Mouse (Mus musculus) stomach, embryonic 14.5 days (tissue): ENCODE data around the gene Gbp3. TPM values are rescaled to one million over a fixed set of nuclear protein-coding genes. Genes with fewer than 3 reads are reported as not detected.

ENCODE experiments used
- ATAC-seq: fragments of 200-750 bp; cut with Nextera tagmentation; 2 replicates; pipeline ENCODE4 v1.8.0; 2017; ENCODE audit warnings: low read depth, moderate TSS enrichment; ENCODE audit not compliant: insufficient number of reproducible peaks, insufficient read depth, low FRiP score
- H3K27ac ChIP-seq: fragments of 300-500 bp; sonication (generic); 2 replicates; pipeline ENCODE4 v1.5.1; 2014; ENCODE audit warnings: mild to moderate bottlenecking, low read length, moderate library complexity, mixed read lengths
- H3K27me3 ChIP-seq: fragments of 300-500 bp; sonication (generic); 2 replicates; pipeline ENCODE4 v1.6.1; 2014; ENCODE audit warnings: low read length, control low read depth, mixed read lengths; ENCODE audit not compliant: control insufficient read depth, insufficient read depth
- H3K36me3 ChIP-seq: fragments of 300-500 bp; sonication (generic); 2 replicates; pipeline ENCODE4 v1.6.1; 2014; ENCODE audit warnings: mild to moderate bottlenecking, control low read depth, low read length, moderate library complexity, mixed read lengths; ENCODE audit not compliant: control insufficient read depth, insufficient read depth
- H3K4me1 ChIP-seq: fragments of 300-500 bp; sonication (generic); 2 replicates; pipeline ENCODE4 v1.6.1; 2014; ENCODE audit warnings: low read length, control low read depth, mixed read lengths; ENCODE audit not compliant: control insufficient read depth, insufficient read depth
- H3K4me2 ChIP-seq: fragments of 300-500 bp; sonication (generic); replicated peaks from 2 replicates; pipeline ENCODE4 v1.6.1; 2014; ENCODE audit warnings: low read depth, low read length, control low read depth
- H3K4me3 ChIP-seq: fragments of 300-500 bp; sonication (generic); 2 replicates; pipeline ENCODE4 v1.5.1; 2014; ENCODE audit warnings: low read depth, low read length, control low read depth
- H3K9ac ChIP-seq: fragments of 300-500 bp; sonication (generic); replicated peaks from 2 replicates; pipeline ENCODE4 v1.6.1; 2014; ENCODE audit warnings: low read depth, mild to moderate bottlenecking, control low read depth, low read length, moderate library complexity, mixed read lengths
- H3K9me3 ChIP-seq: fragments of 300-500 bp; sonication (generic); 2 replicates; pipeline ENCODE4 v1.6.1; 2016; ENCODE audit warnings: low read depth, low read length, control low read depth; ENCODE audit not compliant: control insufficient read depth
- WGBS: fragments of 180-500 bp; shearing (Covaris S2); extraction: QIAGEN DNeasy Blood & Tissue Kit; methylation state at CpG from one replicate; pipeline ENCODE4 v1.1.7; 2014; 5-methylcytosine and 5-hydroxymethylcytosine counted together
- polyA plus RNA-seq: library from polyadenylated mRNA; unstranded; fragments of >200 nt; fragmentation: Nextera tagmentation; extraction: Ambion mirVana; gene quantifications from 2 replicates; pipeline ENCODE4 v1.2.1, GENCODE M21; 2014

Gene Gbp3
- polyA plus RNA-seq, 1 experiment from 2014 or later, result 1.7 TPM

- no peak overlapping the region for H3K4me2 ChIP-seq
- no peak overlapping the region for H3K27ac ChIP-seq
- H3K4me1 ChIP-seq, result no peaks in the 10 kb centered on the region
- H3K36me3 ChIP-seq, result no peaks in the 10 kb centered on the region
- H3K4me3 ChIP-seq, result no peak overlapping the region
- H3K9me3 ChIP-seq, result no peaks in the 10 kb centered on the region
- H3K27me3 ChIP-seq, result no peaks in the 10 kb centered on the region
- no peak for ATAC-seq
- WGBS, result 75% methylated on average over 3 of the region's 3 CpGs
- H3K9ac ChIP-seq, result no peak overlapping the region
Measured at GRCm38 (mm10) chr3:142597923-142598322, 38.1 kb downstream of the Gbp3 start.

- Histone ChIP-seq H3K4me2 (no peak overlapping the region), H3K4me1 (no peaks in the 10 kb centered on the region), H3K36me3 (no peaks in the 10 kb centered on the region), H3K27me3 (no peaks in the 10 kb centered on the region), H3K4me3 (no peak overlapping the region), H3K27ac (no peak overlapping the region), H3K9me3 (no peaks in the 10 kb centered on the region), H3K9ac (no peak overlapping the region)
- ATAC-seq, result no peak
Measured at GRCm38 (mm10) chr3:142601675-142602074, 41.8 kb downstream of the Gbp3 start.

GRCm38 (mm10) chr3:142618658-142619057, 58.8 kb downstream of the Gbp3 start:
- no peak overlapping the region for H3K27ac ChIP-seq
- no peak overlapping the region for H3K4me3 ChIP-seq
- no peaks in the 10 kb centered on the region for H3K27me3 ChIP-seq
- H3K4me1 ChIP-seq, result no peaks in the 10 kb centered on the region
- 87% methylated on average over 3 of the region's 3 CpGs for WGBS
- H3K4me2 ChIP-seq, result no peak overlapping the region
- H3K9ac ChIP-seq, result no peak overlapping the region
- no peaks in the 10 kb centered on the region for H3K36me3 ChIP-seq
- no peak for ATAC-seq
- H3K9me3 ChIP-seq, result no peaks in the 10 kb centered on the region

GRCm38 (mm10) chr3:142619606-142620005, 59.8 kb downstream of the Gbp3 start:
- ATAC-seq, result no peak

GRCm38 (mm10) chr3:142620111-142620955, 60.5 kb downstream of the Gbp3 start, which contains the start of gene Gbp2:
TSS of gene Gbp2 (plus strand) at chr3:142620602.
- 36% methylated on average over 4 of the region's 4 CpGs for WGBS
- H3K4me3 ChIP-seq, result peak within 1 kb of the TSS; percentile 8; the same call in 1 of the 2 replicates
- H3K27me3 ChIP-seq, result no peaks in the 10 kb centered on the region
- no peaks in the 10 kb centered on the region for H3K9me3 ChIP-seq
- no peaks in the 10 kb centered on the region for H3K4me1 ChIP-seq
- no peak within 1 kb of the TSS; the same call in 1 of the 2 replicates for H3K27ac ChIP-seq
- no peak within 1 kb of the TSS for H3K9ac ChIP-seq
- peak within 1 kb of the TSS; percentile 33 for H3K4me2 ChIP-seq
- ATAC-seq, result peak; percentile 61
- H3K36me3 ChIP-seq, result no peaks in the 10 kb centered on the region

More at GRCm38 (mm10) chr3:142619606-142620005, 59.8 kb downstream of the Gbp3 start:
- Histone ChIP-seq H3K9ac (no peak overlapping the region), H3K27me3 (no peaks in the 10 kb centered on the region), H3K4me1 (no peaks in the 10 kb centered on the region), H3K4me2 (no peak overlapping the region), H3K4me3 (no peak overlapping the region), H3K27ac (no peak overlapping the region), H3K36me3 (no peaks in the 10 kb centered on the region), H3K9me3 (no peaks in the 10 kb centered on the region)
- WGBS, result 50% methylated on average over 1 of the region's 1 CpGs

GRCm38 (mm10) chr3:142620956-142621562, 61.2 kb downstream of the Gbp3 start:
- WGBS, result 54% methylated on average over 3 of the region's 3 CpGs
- no peak for ATAC-seq
- Histone ChIP-seq H3K9me3 (no peaks in the 10 kb centered on the region), H3K4me1 (no peaks in the 10 kb centered on the region), H3K27ac (no peak overlapping the region; the same call in 1 of the 2 replicates), H3K4me2 (peak overlapping the region; percentile 33), H3K36me3 (no peaks in the 10 kb centered on the region), H3K4me3 (no peak overlapping the region), H3K27me3 (no peaks in the 10 kb centered on the region), H3K9ac (no peak overlapping the region)

Other genes starting within 250 kb of the Gbp3 start
- 49.6 and 51.1 TPM in 2 replicates for gene Pdlim5, start 164.3 kb upstream of the Gbp3 start, polyA plus RNA-seq
- gene Gbp5, start 66.0 kb upstream of the Gbp3 start, polyA plus RNA-seq, result 0.07 TPM in 1 of 2 replicates, not detected in the other
- 3.8 and 3.9 TPM in 2 replicates for gene Gbp7, start 29.7 kb upstream of the Gbp3 start, polyA plus RNA-seq
- not detected in 2 replicates for gene Gbp2b, start 34.8 kb downstream of the Gbp3 start, polyA plus RNA-seq
- 3.3 and 3.7 TPM in 2 replicates for gene Gbp2, start 60.6 kb downstream of the Gbp3 start, polyA plus RNA-seq
- 17.4 and 17.7 TPM in 2 replicates for gene Kyat3, start 141.0 kb downstream of the Gbp3 start, polyA plus RNA-seq
- 78.5 and 78.8 TPM in 2 replicates for gene Gtf2b, start 205.0 kb downstream of the Gbp3 start, polyA plus RNA-seq